Mouse (Mus musculus) kidney, postnatal 25 days (tissue): Measurements from ENCODE around the gene Tgfb2.

Experiments used
- DNase-seq, 2 experiments: peaks; one replicate each; pipeline ENCODE4 v3.0.0; 2021; ENCODE audit warnings: mixed read lengths in 2 of 2

The Tgfb2 gene

GRCm38 (mm10) chr1:186702391-186703255, 3.2 kb downstream of the Tgfb2 start:
- DNase-seq = no peak

- DNase-seq = no peak
Observed at GRCm38 (mm10) chr1:186701206-186701905, 4.4 kb downstream of the Tgfb2 start.

- no peak for DNase-seq
Observed at GRCm38 (mm10) chr1:186700496-186700895, 5.3 kb downstream of the Tgfb2 start.

- DNase-seq = no peak
Observed at GRCm38 (mm10) chr1:186698583-186699338, 7.0 kb downstream of the Tgfb2 start.

- no peak for DNase-seq
Observed at GRCm38 (mm10) chr1:186696231-186696630, 9.6 kb downstream of the Tgfb2 start.

DNA sequence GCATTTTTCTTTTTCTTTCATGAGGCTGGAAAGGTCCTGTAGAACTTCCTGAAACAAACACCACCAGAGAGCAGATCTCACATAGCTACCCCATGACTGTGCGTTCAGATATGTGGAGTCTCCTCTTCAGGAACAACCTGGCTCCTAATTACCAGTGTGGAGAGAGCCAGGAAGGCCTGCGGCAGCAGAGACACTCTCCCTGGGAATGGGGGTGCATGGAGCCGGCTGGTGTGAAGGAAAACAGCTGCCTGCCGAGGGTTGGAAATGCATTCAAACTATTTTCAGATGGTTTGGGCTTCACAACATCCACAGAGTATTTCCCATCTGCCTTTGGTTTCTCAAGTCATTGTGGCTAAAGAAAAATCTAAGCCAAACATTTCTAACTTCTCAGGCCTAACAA, 10.4 kb downstream of the Tgfb2 start:
- no peak for DNase-seq

- DNase-seq = no peak
Observed at GRCm38 (mm10) chr1:186692370-186692769, 13.4 kb downstream of the Tgfb2 start.

DNA sequence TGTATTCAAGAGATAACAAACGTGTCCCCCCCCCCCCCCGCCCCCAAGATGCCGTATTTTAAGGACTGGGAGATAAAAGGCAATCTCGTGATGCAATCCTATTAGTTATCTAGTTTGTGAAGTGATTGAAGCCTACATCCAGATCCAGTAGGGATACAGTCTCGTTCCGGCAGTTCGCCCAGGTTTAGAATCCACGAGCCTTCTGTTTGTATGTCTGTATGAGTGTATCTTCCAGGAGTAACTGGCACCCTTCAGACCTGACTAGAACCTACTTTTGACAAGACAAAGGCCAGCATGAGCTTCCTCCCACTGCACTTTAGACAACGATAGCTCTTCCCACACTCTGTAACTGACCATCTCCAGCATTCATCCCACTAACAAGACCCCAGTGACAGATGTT, 14.1 kb downstream of the Tgfb2 start:
- no peak for DNase-seq

DNA sequence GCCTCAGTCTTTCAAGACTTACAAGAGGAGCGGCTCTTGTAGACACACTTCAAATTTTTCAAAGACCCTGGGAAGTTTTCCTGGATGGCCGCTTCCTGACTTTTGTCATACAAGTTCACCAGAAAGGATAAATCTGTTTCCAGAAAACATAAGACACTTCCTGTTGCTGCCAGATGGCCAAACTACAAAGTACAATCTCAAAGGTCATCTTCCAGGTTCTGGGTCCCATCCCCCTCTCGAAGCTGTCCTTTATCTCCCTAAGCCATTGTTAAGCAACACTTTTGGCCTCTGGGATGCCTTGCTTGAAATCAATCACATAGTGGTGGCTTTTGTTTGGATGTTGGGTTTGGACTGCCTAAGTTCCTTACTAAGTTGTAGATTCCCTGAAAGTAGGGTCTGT, 21.7 kb downstream of the Tgfb2 start:
- DNase-seq = no peak

GRCm38 (mm10) chr1:186682606-186683005, 23.2 kb downstream of the Tgfb2 start:
- no peak for DNase-seq

DNA sequence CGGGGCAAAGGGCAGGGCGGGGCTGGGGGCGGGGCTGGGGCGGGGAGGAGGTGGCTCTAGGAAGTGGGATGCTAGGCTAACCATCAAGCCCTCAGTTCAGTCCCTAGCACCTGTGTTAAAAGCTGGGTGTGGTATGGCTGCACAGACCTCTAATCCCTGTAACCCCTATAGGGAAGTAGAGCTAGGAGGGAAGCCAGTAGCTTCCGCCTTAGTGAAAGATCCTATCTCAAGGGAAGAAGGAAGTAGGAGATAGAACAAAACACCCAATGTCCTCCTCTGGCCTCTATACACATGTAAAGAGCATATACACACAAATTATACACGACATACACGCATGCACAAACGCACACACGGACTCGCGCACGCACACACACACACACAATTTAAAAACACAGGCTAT, 28.2 kb downstream of the Tgfb2 start:
- DNase-seq = no peak

GRCm38 (mm10) chr1:186676199-186676598, 29.6 kb downstream of the Tgfb2 start:
- no peak for DNase-seq

DNA sequence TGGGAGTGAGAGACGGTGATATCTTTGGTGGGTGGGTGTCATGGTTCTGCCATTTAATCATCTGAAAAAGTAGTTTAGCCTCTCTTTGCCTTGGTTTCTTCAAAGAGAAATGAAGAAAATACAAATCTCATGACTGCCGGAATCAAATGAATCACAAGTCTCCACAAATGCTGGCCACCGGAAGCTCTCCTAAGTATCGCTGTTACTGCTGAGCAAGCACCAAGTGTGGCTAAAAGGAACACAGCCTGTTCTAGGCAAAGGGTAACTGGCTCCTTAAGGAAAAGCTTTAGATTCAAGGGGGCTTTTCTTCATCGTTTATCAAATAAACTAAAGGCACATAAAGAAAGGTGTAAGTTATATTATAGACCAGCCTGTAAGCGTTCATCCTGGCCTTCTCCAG, 30.5 kb downstream of the Tgfb2 start:
- DNase-seq = no peak

DNA sequence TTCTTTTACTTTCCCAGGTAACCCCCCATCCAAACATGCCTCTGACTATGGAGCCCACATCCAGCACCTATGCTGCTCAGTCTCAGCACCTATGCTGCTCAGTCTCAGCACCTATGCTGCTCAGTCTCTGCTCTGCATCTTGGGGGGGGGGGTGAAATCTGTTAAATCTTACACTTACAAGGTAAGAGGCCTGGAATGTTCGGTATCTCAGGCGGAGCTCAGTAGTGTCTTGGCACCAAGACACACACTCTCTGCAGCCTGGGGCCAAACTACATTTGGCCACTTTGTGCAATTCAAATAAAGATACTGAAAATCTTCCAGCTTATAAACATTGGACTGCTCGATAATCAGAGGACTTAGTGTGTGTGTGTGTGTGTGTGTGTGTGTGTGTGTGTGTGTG, 31.2 kb downstream of the Tgfb2 start:
- DNase-seq = no peak

DNA sequence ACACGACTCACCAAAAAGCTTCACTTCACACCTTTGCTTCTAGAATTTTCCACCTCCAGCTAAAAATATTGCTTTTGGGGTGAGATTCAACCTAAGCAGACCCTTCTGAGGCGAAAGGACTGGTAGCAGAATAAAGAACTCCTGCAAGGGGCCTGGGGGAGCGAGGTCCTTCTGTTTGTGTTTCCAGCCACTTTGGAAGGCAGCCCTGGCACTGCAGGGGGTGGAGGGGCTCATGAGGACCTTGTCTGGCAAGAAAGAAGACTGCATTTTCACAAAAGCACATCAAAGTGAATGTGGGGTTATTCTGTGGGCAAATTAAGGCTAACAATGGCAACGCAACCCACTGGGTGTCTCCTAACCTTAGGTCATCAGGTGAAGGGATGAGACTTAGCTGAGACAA, 32.6 kb downstream of the Tgfb2 start:
- no peak for DNase-seq

- no peak for DNase-seq
Observed at GRCm38 (mm10) chr1:186663412-186663811, 42.4 kb downstream of the Tgfb2 start.

- no peak for DNase-seq
Observed at GRCm38 (mm10) chr1:186662996-186663395, 42.8 kb downstream of the Tgfb2 start.

GRCm38 (mm10) chr1:186661206-186661921, 44.4 kb downstream of the Tgfb2 start:
- DNase-seq = no peak

DNA sequence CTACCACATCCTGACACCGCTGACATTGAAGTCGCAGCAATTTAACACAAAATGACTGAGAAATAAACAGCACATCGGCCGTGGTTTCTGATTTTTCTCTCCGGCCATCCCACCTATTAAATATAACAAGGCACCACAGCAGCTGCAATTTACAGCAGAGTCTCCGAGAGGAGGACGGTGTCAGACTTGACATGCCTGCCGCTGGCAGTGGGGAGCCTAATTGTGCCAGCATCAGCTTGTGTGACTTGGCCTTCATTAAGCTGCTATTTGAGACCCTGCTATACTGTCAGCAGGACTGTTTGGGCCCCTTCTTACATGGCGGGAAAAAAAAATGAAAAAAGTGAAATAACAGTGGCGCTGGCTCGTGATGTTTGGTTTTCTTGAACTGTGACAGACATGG, 47.0 kb downstream of the Tgfb2 start:
- no peak for DNase-seq

- no peak for DNase-seq
Observed at GRCm38 (mm10) chr1:186657559-186658219, 48.1 kb downstream of the Tgfb2 start.

DNA sequence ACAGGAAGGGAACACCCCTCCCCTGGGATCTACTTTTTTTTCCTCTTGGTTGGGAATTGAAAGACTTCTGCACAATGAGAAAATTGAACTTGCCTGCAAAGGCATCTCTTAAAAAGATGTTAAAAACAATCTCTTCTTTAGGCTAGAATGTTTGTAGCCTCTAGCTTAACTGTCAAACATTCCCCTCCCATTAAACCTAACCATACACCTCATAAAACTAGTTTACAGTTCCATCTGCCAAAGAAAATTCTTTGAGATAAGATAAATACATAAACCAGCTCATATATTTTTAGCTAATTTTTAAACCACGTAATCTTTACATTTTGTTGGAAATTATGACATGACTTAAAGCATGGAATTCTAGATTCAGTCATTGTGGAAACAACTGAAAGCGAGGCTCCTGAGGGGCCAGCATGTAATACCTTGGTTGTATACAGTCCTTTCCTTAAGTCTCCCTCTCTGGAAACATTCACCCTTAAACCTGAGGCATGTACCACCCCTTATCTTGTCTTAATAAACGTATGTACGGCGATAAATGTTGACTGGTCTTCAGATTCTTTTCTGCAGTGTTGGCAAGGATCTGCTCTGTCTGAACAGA, 49.0 kb downstream of the Tgfb2 start:
- no peak for DNase-seq

- DNase-seq = no peak
Observed at GRCm38 (mm10) chr1:186656201-186656600, 49.6 kb downstream of the Tgfb2 start.
